Mouse (Mus musculus): ENCODE measurements around the gene Serpina3m.
"Not testable (repeated sequence)": the region's sequence is repeated elsewhere in the genome, so short reads cannot be mapped to it uniquely, and the experiment has no call there.

Serpina3m gene

GRCm38 (mm10) chr12:104338226-104338625 lies at the start of gene Serpina3m, which contains the start of gene Serpina3k:
Serpina3m (plus strand) TSS chr12:104338486.
Serpina3k (plus strand) TSS chr12:104338486.
- DNase-seq = not testable (repeated sequence)

- no peak for DNase-seq
These were observed 48.4 kb upstream of the Serpina3m start for GRCm38 (mm10) chr12:104289872-104290271.

- no peak for DNase-seq
These were observed 44.3 kb upstream of the Serpina3m start for GRCm38 (mm10) chr12:104293963-104294362.

- no peak for DNase-seq
These were observed 40.2 kb upstream of the Serpina3m start for GRCm38 (mm10) chr12:104298049-104298448.

- no peak for DNase-seq
These were observed 32.3 kb upstream of the Serpina3m start for GRCm38 (mm10) chr12:104305991-104306390.

- no peak for DNase-seq
These were observed 24.0 kb upstream of the Serpina3m start, which contains the start of gene Serpina3j for GRCm38 (mm10) chr12:104314253-104314652. Serpina3j (plus strand) TSS chr12:104314553.

- no peak for DNase-seq
These were observed 15.8 kb upstream of the Serpina3m start for GRCm38 (mm10) chr12:104322454-104322853.

GRCm38 (mm10) chr12:104331701-104332100 lies 6.6 kb upstream of the Serpina3m start:
- no peak for DNase-seq

GRCm38 (mm10) chr12:104336873-104337272 lies 1.4 kb upstream of the Serpina3m start:
- DNase-seq = not testable (repeated sequence)

- DNase-seq = no peak
These were observed 419 bp downstream of the Serpina3m start for GRCm38 (mm10) chr12:104338705-104339104.

GRCm38 (mm10) chr12:104342489-104342888 lies 4.2 kb downstream of the Serpina3m start:
- not testable (repeated sequence) for DNase-seq

- no peak for DNase-seq
These were observed 6.9 kb downstream of the Serpina3m start for GRCm38 (mm10) chr12:104345181-104345580.

- no peak for DNase-seq
These were observed 7.4 kb downstream of the Serpina3m start for GRCm38 (mm10) chr12:104345707-104346106.

GRCm38 (mm10) chr12:104347091-104347490 lies 8.8 kb downstream of the Serpina3m start:
- no peak for DNase-seq

GRCm38 (mm10) chr12:104351812-104352211 lies 13.5 kb downstream of the Serpina3m start:
- DNase-seq = peak; percentile 70

- DNase-seq = no peak
These were observed 17.7 kb downstream of the Serpina3m start for GRCm38 (mm10) chr12:104356006-104356405.

- DNase-seq = no peak
These were observed 31.7 kb downstream of the Serpina3m start for GRCm38 (mm10) chr12:104369986-104370385.

GRCm38 (mm10) chr12:104377179-104377578 lies 38.9 kb downstream of the Serpina3m start:
- DNase-seq = not testable (repeated sequence)

- DNase-seq = not testable (repeated sequence)
These were observed 40.1 kb downstream of the Serpina3m start for GRCm38 (mm10) chr12:104378351-104378750.

GRCm38 (mm10) chr12:104378815-104379214 lies 40.5 kb downstream of the Serpina3m start:
- DNase-seq = not testable (repeated sequence)

- DNase-seq = no peak
These were observed 41.6 kb downstream of the Serpina3m start for GRCm38 (mm10) chr12:104379856-104380255.

GRCm38 (mm10) chr12:104381071-104381604 lies 42.9 kb downstream of the Serpina3m start:
- not testable (repeated sequence) for DNase-seq

GRCm38 (mm10) chr12:104385987-104386386 lies 47.7 kb downstream of the Serpina3m start:
- DNase-seq = not testable (repeated sequence)

GRCm38 (mm10) chr12:104386878-104387277 lies 48.6 kb downstream of the Serpina3m start:
- DNase-seq = not testable (repeated sequence)

- DNase-seq = no peak
These were observed 50.2 kb downstream of the Serpina3m start for GRCm38 (mm10) chr12:104388477-104388876.

All from kidney, adult 18-20 months (tissue).